Mouse (Mus musculus) macrophage (primary cell): ENCODE measurements around the gene Rasgrp2. TPM values are rescaled to one million over a fixed set of nuclear protein-coding genes. Genes with fewer than 3 reads are reported as not detected.
A peak's percentile ranks its signal among the peaks of the same experiment; 100 is the strongest.

ENCODE experiments used
- H3K27ac ChIP-seq: fragments of 350-480 bp; formaldehyde crosslinking; 2 replicates; pipeline ENCODE4 v1.9.0; 2021
- H3K36me3 ChIP-seq: fragments of 350-480 bp; formaldehyde crosslinking; 2 replicates; pipeline ENCODE4 v1.9.0; 2021; ENCODE audit errors: inconsistent target
- H3K4me3 ChIP-seq: fragments of 350-480 bp; formaldehyde crosslinking; 2 replicates; pipeline ENCODE4 v1.9.0; 2021; ENCODE audit errors: inconsistent target
- H3K79me2 ChIP-seq: fragments of 350-480 bp; formaldehyde crosslinking; 2 replicates; pipeline ENCODE4 v1.9.0; 2021; ENCODE audit errors: inconsistent target
- WGBS: methylation state at CpG from one replicate; pipeline ENCODE4 v1.1.7; 2026; ENCODE audit warnings: inconsistent platforms; ENCODE audit not compliant: missing documents; 5-methylcytosine and 5-hydroxymethylcytosine counted together
- polyA plus RNA-seq: library from polyadenylated mRNA; stranded (reverse); fragments of 250-400 nt; gene quantifications from 3 replicates; pipeline ENCODE4 v1.2.4, GENCODE M21; 2018; ENCODE audit warnings: inconsistent platforms
- total RNA-seq, 78 experiments: library from RNA; depleted of rRNA; stranded (reverse); fragments of 250-400 nt; gene quantifications; 1 replicate in 9 of 78; 2 replicates in 24 of 78; 3 replicates in 43 of 78; 4 replicates in 2 of 78; pipeline ENCODE4 v1.2.4; 2018; ENCODE audit warnings: inconsistent platforms in 56 of 78

Rasgrp2 gene
- 10 to 100 TPM in 10 of 26 experiments, 1 to 10 TPM in 14, under 1 TPM in 2; 0.13 to 34.8 (median 7.4) TPM for total RNA-seq (2018; cell fraction: chromatin; rRNA removed)
- total RNA-seq (2018; cell fraction: cytosol; rRNA removed) = 10 to 100 TPM in 1 of 26 experiments, 1 to 10 TPM in 25; 2.5 to 12.8 (median 5.7) TPM
- 10 to 100 TPM in 4 of 26 experiments, 1 to 10 TPM in 21, under 1 TPM in 1; 0.96 to 16.4 (median 5.6) TPM for total RNA-seq (2018; cell fraction: nucleus; rRNA removed)
- 5.2 to 12.2 TPM (median 11.4 TPM) in 3 replicates for polyA plus RNA-seq

- Histone ChIP-seq H3K79me2 (no peaks in the 10 kb centered on the region), H3K4me3 (peak within 1 kb of the TSS; percentile 5; the same call in 1 of the 2 replicates), H3K36me3 (no peaks in the 10 kb centered on the region), H3K27ac (no peak within 1 kb of the TSS)
- whole genome bisulfite sequencing = under 1% methylated on average over 72 of the region's 87 CpGs
Observed at GRCm38 (mm10) chr19:6399285-6400095, at the start of gene Rasgrp2. Gene Rasgrp2, plus strand, starts transcription at chr19:6399340.

- WGBS = 76% methylated on average over 11 of the region's 14 CpGs
Observed at GRCm38 (mm10) chr19:6351431-6352106, 47.6 kb upstream of the Rasgrp2 start.

GRCm38 (mm10) chr19:6352107-6352505 lies 47.0 kb upstream of the Rasgrp2 start:
- Histone ChIP-seq H3K79me2 (no peaks in the 10 kb centered on the region), H3K4me3 (no peak overlapping the region), H3K36me3 (peaks cover 13% of the 10 kb centered on the region; the same call in 1 of the 2 replicates), H3K27ac (no peak overlapping the region)
- 20% methylated on average over 2 of the region's 2 CpGs for WGBS

More at GRCm38 (mm10) chr19:6351431-6352106, 47.6 kb upstream of the Rasgrp2 start:
- no peaks in the 10 kb centered on the region for H3K79me2 ChIP-seq
- H3K4me3 ChIP-seq = no peak overlapping the region
- H3K36me3 ChIP-seq = peaks cover 18% of the 10 kb centered on the region; the same call in 1 of the 2 replicates
- H3K27ac ChIP-seq = no peak overlapping the region

GRCm38 (mm10) chr19:6354030-6354429 lies 45.1 kb upstream of the Rasgrp2 start:
- no peaks in the 10 kb centered on the region for H3K79me2 ChIP-seq
- no peak overlapping the region for H3K4me3 ChIP-seq
- WGBS = 90% methylated on average over 7 of the region's 7 CpGs
- H3K36me3 ChIP-seq = peaks cover 13% of the 10 kb centered on the region; the same call in 1 of the 2 replicates
- no peak overlapping the region for H3K27ac ChIP-seq

DNA sequence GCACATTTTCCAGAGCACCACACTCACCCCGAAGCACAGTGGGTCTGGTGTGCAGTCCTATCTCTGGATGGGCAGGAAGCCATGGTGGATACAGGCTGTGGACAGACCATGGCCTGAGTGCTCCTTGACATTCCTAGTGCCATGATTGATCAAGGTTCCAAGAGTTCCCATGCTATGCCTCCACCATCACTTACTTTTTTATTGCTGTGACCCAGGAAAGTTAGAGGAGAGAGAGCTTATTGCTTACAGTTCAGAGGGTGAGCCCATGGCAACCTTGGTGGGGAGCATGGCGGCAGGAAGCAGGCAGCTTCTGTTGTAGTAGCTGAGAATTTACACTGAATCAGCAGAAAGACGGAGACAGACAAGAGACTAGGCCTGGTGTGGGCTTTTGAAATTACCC lies 37.8 kb upstream of the Rasgrp2 start:
- peaks cover 20% of the 10 kb centered on the region for H3K79me2 ChIP-seq
- 90% methylated on average over 3 of the region's 3 CpGs for WGBS
- no peak overlapping the region for H3K4me3 ChIP-seq
- H3K27ac ChIP-seq = no peak overlapping the region
- peaks cover 10% of the 10 kb centered on the region for H3K36me3 ChIP-seq

DNA sequence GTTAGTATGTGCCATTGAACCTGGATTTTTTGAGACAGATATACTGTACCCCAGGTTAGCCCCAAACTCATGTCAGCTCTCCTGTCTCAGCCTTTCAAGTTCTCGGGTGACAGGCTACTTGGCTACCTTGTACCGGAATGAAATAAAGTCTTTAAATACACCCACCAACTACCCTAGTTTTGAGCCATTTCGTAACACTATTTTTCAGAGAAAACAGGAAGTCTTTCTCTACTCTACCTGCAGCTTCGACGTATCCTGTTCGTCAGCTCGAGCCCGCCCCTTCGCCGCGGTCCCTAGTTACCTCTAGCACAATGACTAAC lies 36.1 kb upstream of the Rasgrp2 start:
- H3K79me2 ChIP-seq = peaks cover 37% of the 10 kb centered on the region
- WGBS = 0% methylated on average over 11 of the region's 11 CpGs
- peak overlapping the region; percentile 67 for H3K27ac ChIP-seq
- H3K36me3 ChIP-seq = peaks cover 28% of the 10 kb centered on the region
- H3K4me3 ChIP-seq = peak overlapping the region; percentile 45

DNA sequence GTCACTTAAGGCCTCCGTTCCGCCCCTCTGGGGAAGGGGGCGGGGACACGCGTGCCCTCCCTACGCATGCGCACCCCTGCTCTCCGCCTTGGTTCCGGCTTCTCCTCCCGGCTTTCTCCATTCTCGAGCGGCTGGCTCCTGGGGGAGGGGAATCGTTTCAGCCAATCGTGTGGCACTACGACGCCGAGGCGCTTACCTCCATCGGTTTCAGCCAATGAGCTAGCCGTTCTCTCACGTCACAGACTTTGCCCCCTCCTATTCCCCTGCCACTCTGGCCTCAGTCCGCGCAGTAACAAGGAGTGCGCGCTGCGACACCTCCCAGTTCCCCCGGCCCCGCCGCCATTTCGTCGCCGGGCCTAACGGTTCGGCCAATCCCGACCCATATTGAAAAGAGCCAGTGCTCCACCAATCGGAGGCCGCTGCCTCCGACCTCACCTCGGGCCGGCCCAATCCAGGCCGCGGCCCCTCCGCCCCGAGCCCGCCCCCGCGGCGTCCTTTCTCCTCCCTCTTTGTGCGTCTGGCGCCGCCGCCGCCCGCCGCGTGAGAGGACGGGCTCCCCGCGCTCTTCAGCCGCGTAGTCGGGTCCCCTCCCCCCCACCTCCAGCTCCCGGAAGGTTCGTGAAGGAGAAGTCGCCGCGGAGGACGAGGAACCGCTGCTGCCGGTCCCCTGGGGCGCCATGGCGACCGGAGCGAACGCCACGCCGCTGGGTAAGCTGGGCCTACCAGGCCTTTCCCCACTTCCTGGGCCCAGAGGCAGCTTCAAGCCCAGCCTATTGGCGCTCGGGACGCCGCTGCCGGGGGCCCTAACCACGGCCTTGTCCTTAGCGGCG lies 35.5 kb upstream of the Rasgrp2 start, which contains the start of gene Sf1:
TSS of gene Sf1 (plus strand) at position 280 of the 830 bp plus-strand sequence.
- peak within 1 kb of the TSS; percentile 67 for H3K27ac ChIP-seq
- peaks cover 34% of the 10 kb centered on the region for H3K36me3 ChIP-seq
- WGBS = under 1% methylated on average over 83 of the region's 85 CpGs
- peak within 1 kb of the TSS; percentile 63 for H3K4me3 ChIP-seq
- peaks cover 43% of the 10 kb centered on the region for H3K79me2 ChIP-seq

DNA sequence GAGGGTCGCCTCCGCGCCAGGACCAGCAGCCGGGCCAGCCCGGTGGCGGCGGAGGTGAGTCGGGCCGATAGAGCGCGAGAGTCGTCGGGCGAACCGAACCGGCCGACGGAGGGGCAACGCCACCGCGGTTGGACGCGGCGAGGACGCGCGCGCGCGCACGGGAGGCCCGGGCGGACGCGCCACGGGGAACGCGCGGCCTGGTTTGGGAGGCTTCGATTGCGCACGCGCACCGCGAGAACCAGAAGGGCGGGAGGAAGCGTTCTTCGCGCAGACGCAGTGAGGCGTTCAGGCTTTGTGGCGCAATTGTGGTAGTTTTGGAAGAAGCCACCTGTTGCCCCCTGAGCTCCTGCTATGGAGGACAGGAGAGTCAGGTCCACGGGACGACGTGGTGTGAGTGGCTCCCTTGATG lies 34.8 kb upstream of the Rasgrp2 start:
- peaks cover 50% of the 10 kb centered on the region for H3K79me2 ChIP-seq
- under 1% methylated on average over 53 of the region's 55 CpGs for WGBS
- H3K27ac ChIP-seq = peak overlapping the region; percentile 38
- H3K4me3 ChIP-seq = peak overlapping the region; percentile 63
- peaks cover 41% of the 10 kb centered on the region for H3K36me3 ChIP-seq

- Histone ChIP-seq H3K36me3 (peaks cover 43% of the 10 kb centered on the region), H3K4me3 (peak overlapping the region; percentile 63), H3K27ac (peak overlapping the region; percentile 38), H3K79me2 (peaks cover 55% of the 10 kb centered on the region)
- 0% methylated on average over 2 of the region's 2 CpGs for WGBS
Observed at GRCm38 (mm10) chr19:6364842-6365241, 34.3 kb upstream of the Rasgrp2 start.

GRCm38 (mm10) chr19:6370175-6370574 lies 29.0 kb upstream of the Rasgrp2 start:
- Histone ChIP-seq H3K79me2 (peaks cover 93% of the 10 kb centered on the region), H3K27ac (peak overlapping the region; percentile 43; the same call in 1 of the 2 replicates), H3K36me3 (peaks cover 88% of the 10 kb centered on the region), H3K4me3 (no peak overlapping the region)
- WGBS = 30% methylated on average over 1 of the region's 2 CpGs

DNA sequence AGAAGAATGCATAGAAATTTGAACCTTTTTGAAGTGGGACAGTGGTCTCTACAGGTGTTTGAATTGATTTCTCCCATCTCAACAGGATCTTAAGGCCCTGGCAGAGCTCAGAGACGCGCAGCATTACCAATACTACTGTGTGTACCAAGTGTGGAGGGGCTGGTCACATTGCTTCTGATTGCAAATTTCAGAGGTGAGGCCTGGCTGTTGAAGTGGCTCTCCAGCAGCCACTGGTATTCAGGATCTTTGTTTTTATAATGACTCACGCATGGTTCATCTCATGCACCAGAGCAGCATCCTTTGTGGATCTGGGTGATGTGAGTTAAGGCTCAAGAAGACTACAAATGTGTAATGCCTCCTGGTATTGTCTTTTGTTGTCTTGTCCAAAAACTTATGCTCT lies 26.7 kb upstream of the Rasgrp2 start:
- no peak overlapping the region for H3K4me3 ChIP-seq
- 98% methylated on average over 3 of the region's 3 CpGs for WGBS
- H3K36me3 ChIP-seq = peaks cover 82% of the 10 kb centered on the region
- H3K79me2 ChIP-seq = peaks cover 71% of the 10 kb centered on the region
- no peak overlapping the region for H3K27ac ChIP-seq

- no peak overlapping the region for H3K27ac ChIP-seq
- H3K36me3 ChIP-seq = peaks cover 80% of the 10 kb centered on the region
- H3K79me2 ChIP-seq = peaks cover 57% of the 10 kb centered on the region
- WGBS = 52% methylated on average over 12 of the region's 12 CpGs
- no peak overlapping the region for H3K4me3 ChIP-seq
Observed at GRCm38 (mm10) chr19:6373539-6374400, 25.4 kb upstream of the Rasgrp2 start.

- 96% methylated on average over 8 of the region's 10 CpGs for WGBS
- Histone ChIP-seq H3K27ac (no peak overlapping the region), H3K4me3 (no peak overlapping the region), H3K36me3 (peaks cover 74% of the 10 kb centered on the region), H3K79me2 (peaks cover 49% of the 10 kb centered on the region)
Observed at GRCm38 (mm10) chr19:6374571-6374970, 24.6 kb upstream of the Rasgrp2 start.
